Mouse (Mus musculus) erythroblast, embryonic 14.5 days (primary cell): ENCODE results near the gene Madd.

Source experiments
- GATA1 ChIP-seq: IDR thresholded peaks from 2 replicates; pipeline ENCODE4 v1.6.1; 2012; ENCODE audit warnings: low read length, inconsistent platforms, mixed read lengths
- TAL1 ChIP-seq: IDR thresholded peaks from 3 replicates; pipeline ENCODE4 v1.6.1; 2012; ENCODE audit warnings: low read length, inconsistent platforms, mixed read lengths

- no peak for TF ChIP-seq TAL1
- TF ChIP-seq GATA1 = no peak
These were observed 40.7 kb downstream of the Madd start for GRCm38 (mm10) chr2:91142920-91143319.
